Mouse (Mus musculus): Measurements from ENCODE around the gene Rhof.

- TF ChIP-seq CTCF (IDR thresholded peaks at IDR 0.05; ENCODE audit: low read depth) = no peak
- TF ChIP-seq EP300 (IDR thresholded peaks at IDR 0.05; ENCODE audit: low read depth) = no peak
Measured at GRCm38 (mm10) chr5:123151077-123151476, 18.6 kb upstream of the Rhof start.
